Mouse (Mus musculus) liver, adult (tissue): ENCODE measurements around the gene Tbc1d10a.

Source experiments
- GATA4 ChIP-seq: IDR thresholded peaks from 2 replicates; pipeline ENCODE4 v1.6.1; 2014; ENCODE audit warnings: mild to moderate bottlenecking, low read length; ENCODE audit not compliant: insufficient replicate concordance

The Tbc1d10a gene

DNA sequence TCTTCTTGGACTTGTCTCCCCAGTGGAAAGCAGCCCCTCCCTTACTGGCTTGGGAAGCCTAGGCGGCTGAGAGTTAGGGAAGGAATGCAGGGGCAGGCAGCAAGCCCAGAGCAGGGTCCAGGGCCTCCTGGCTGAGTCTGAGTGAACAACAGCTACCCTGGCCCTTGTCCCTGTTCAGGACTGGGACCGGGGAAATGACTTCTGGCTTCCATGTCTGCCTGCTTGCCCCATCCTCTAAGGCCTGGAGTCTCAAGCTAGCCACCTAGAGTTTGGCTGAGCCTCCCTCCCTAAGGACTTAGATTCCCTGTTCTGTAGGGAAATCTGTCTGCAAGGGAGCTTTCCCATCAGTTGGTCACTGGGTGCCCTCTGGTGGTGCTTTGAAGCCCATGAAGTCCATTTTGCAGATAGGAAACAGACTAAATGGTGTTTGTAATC, 32.7 kb downstream of the Tbc1d10a start:
- TF ChIP-seq GATA4: no peak; the same call in 1 of the 2 replicates

GRCm38 (mm10) chr11:4219908-4220307, 33.3 kb downstream of the Tbc1d10a start:
- no peak for TF ChIP-seq GATA4

DNA sequence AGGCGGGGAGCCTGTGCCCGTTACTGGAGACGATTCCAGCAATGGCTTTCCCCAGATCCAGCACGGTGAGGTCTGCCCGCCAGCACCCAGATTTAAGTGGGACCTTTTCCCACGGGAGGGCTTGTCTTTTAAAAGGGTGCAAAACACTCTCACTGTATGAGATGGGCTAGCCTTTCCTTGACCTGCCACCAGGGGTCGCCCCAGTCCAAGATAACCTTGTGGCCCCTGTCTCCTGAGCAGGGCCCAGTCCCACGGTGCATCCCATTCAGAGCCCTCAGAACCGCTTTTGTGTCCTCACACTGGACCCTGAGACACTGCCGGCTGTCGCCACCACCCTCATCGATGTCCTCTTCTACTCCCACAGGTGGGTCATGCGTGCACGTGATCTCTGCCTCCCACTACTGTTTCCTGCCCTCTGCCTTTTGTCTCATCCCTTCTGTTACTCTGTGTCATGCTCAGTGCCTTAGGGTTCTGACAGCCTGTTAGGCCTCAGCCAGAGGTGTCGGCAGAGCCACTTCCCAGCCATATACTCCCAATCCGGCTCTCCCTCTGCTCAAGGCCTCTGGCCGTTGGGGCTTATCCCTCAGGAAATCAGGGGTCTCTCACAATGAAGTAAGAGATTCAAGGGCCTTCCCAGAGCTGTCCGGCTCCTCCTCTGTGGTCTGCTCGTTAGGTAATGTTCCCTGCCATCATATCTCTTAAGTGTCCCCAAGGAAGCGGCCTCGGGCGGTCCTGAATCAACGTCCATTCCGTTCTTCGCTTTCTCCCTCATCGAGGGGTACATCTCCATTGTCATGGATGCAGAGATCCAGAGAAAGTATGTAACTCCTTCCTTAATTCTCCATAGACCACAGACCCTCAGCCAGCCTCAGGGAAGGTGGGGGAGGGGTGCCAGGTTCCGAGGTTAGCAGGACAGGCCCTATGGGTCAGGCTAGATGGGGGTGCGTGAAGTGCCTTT, 34.1 kb downstream of the Tbc1d10a start:
- peak; percentile 73; the same call in 1 of the 2 replicates for TF ChIP-seq GATA4

DNA sequence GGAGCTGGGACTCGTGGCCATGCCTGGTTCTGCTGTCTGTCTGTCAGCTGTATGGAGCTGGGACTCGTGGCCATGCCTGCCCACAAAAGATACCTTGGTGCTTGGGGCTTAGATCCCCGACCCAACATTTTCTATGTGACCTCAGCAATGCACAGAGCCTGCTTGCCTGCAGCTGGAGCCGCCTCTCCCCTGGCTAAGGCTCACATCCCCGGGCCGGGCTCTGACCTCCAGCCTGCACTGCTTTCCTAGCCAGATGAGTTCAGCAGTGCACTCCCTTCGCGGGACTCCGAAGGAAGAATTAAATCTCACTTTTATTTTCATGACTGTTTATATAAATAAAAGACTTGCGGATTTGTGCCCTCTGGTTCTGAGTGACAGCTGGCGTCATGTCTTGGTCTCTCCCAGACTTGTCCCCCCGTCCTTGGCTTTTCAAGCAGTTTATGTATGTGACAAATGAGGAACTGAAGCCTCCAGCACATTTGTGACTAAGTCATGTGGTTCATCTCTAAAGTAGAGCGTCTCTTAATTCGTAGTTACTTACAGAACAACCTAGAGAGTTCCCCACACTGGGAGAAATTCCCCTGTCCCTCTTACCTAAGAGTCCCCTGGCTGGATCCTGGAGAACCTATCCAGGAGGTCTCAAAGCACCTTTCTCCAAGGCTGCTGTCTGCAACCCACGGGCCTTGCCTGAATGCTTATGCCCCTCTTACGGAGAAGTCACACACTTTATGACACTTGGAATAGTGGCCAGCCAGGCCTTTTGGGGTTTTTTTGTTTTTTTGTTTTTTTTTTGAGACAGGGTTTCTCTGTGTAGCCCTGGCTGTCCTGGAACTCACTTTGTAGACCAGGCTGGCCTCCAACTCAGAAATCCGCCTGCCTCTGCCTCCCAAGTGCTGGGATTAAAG, 35.7 kb downstream of the Tbc1d10a start:
- no peak for TF ChIP-seq GATA4

- TF ChIP-seq GATA4: no peak
These were observed 37.0 kb downstream of the Tbc1d10a start for GRCm38 (mm10) chr11:4223393-4224188.

DNA sequence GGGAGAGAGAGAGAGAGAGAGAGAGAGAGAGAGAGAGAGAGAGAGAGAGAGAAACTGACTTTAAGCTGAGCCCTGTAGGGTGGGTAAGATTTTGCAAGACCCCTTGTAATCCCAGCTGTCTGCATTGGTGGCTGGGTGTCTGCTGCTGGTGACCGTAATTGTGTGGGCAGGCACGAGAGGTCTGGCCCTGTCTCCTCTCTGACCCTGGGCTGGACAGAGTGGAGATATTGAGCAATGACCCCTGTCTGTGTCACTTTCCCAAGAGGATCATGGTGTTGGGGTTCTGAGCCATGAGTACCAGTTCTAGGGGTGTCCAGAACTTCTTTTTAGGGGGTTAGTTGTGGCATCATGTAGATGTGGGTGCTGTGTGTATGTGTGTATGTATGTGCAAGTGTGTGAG, 37.6 kb downstream of the Tbc1d10a start:
- no peak for TF ChIP-seq GATA4

GRCm38 (mm10) chr11:4226569-4227325, 40.2 kb downstream of the Tbc1d10a start:
- no peak for TF ChIP-seq GATA4

- TF ChIP-seq GATA4: no peak
These were observed 41.9 kb downstream of the Tbc1d10a start for GRCm38 (mm10) chr11:4228463-4228862.

DNA sequence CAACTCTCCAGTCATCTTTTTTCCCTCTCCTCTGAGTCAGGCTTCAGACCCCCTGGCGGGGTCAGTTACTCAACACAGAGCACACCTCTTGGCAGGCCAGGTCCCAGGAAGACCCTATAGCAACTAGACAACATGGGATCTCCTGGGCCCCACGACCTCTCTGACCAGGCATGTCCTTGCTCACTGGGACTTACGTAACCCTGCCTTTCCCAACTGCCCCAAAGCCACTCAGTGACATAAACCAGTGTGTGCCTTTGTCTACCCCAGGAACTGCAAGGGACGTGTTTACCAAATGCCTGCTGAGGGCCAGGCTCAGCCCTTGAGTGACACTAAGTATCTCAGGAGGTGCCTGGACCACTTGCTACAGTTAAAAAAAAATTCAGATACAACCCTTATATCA, 43.3 kb downstream of the Tbc1d10a start:
- no peak for TF ChIP-seq GATA4

DNA sequence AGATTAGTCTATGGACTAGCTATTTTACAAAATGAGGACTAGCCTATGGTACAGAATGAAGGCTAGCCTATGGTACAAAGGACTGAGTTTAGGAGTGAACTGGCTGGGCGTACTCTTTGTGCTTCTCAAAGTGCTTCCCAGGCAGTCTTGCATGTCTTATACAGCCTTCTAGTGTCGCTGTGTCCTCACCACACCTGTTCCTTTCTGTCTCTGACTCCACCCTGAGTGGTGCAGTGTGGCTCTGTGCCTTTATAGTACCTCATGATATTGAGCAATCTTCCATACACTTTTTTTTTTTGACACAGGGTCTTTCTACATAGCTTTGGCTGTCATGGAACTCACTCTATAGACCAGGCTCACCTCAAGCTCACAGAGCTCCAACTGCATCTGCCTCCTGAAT, 44.8 kb downstream of the Tbc1d10a start:
- TF ChIP-seq GATA4: no peak

DNA sequence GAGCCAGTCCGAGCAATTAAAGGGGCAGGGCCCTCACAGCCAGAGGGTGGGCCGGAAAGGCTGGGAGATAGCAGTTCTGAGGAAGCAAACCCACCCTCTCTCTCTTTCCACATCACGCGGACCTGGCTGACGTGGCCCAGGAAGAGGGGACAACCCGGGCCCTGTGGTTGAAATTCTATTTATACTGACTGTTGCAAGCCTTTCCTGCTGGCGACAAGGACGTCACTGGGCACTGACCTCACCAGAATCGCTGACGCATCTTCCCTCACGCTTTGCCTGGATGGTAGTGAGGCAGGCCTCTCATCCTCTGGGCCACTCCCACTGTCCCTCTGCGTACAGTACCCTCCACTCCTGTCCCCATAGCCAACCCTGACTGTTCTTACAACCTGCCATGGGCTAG, 46.1 kb downstream of the Tbc1d10a start:
- TF ChIP-seq GATA4: peak; percentile 67; the same call in 1 of the 2 replicates

GRCm38 (mm10) chr11:4235052-4235655, 48.6 kb downstream of the Tbc1d10a start:
- no peak for TF ChIP-seq GATA4

DNA sequence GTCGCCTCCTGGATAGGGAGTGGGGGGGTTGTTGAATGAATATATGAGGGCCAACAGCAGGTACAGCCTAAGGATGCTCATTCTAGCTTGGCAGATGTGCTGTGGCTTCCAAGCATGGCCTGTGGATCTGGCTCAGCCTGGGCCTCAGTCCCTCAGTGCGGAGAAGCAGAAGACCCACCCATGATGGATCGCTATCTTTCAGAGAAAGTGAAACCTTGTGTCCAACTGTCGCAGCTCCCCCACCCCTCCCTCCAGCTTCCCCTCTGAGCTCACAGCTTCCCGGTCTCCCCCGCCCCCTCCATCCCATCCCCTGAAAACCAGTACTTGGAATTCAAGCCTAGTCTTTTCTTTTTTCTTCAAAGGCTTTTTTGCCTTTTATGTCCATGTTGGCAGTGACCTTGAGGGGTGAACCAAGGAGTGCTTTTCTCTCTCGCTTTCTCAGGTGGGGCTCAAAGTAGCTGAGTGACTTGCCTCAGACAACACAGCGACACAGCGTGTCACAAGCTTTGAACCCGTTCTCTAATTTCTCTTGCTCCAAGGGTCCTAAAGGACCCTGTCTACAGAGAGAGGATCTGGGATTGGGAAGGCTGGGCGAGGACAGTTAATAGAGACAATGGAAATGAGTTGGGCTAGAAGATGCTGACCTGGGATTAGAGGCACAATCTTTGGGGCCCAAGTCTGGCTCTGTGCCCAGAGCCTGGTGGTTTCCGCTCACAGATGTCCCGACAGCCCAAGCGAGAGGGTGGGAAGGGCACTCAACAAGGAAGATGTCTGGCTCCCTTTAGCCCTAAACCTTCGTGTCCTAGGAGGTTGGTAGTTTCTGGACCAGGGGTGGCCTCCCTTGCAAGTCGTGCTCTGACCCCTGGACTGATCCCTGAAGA, 49.3 kb downstream of the Tbc1d10a start, which contains the start of gene Osm:
Gene Osm, plus strand, starts transcription at position 756 of the 881 bp plus-strand sequence.
- TF ChIP-seq GATA4: no peak

DNA sequence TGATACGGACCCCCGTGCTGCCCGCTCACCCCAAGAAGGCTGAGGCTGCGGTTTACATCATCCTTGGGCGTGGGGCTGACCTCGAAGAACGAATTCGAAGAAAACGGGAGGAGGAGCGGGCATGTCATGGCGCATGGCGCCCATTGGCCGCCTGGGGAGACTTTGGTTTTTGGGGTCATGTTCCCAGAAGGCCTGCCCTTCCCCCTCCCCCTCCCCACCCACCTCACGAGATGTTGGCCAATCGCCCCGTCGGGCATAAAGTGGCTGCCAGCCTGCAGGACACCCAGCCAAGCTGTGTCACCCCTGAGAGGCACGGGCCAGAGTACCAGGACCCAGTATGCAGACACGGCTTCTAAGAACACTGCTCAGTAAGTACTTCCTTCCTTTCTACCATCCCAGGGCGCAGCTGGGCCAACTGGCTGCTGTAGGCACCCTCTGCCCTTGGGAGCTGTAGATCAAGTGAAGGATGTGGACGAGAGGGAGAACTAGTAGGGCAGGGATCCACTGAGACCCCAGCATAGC, 50.0 kb downstream of the Tbc1d10a start:
- no peak for TF ChIP-seq GATA4
